In the genomic region with DNA sequence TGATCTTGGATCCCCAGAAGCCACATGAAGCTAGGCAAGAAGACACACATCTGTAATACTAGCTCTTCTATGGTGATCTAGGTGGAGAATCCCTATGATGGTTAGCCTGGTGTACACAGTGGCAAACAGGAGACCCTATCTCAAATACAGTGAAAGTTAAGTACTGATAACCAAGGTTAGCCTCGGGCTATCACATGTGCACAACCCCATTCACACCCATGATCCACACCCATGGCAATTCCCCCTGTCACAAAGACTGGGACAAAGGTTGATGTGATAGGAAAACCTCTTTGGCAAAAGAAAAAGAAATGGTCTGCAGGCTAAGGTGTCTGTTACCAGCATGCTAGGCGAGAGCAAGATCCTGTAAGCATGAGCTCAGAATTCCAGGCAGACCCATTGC, we compare ENCODE assay signal across 30 mouse cellular contexts. TPM values are rescaled to one million over a fixed set of nuclear protein-coding genes. Genes with fewer than 3 reads are reported as not detected.
"Had no signal": no experiment of that assay in that cellular context is flagged by ENCODE, and none has a peak within 500 bp of the region (broad histone marks: within the 10 kb centered on the region; RNA-seq: fewer than 3 reads in every experiment).

No protein-coding gene starts in this region.

- H3K9ac ChIP-seq: embryonic facial prominence, embryonic 12.5 days; embryonic facial prominence, embryonic 13.5 days; embryonic facial prominence, embryonic 15.5 days; forebrain, embryonic 12.5 days; forebrain, embryonic 13.5 days; forebrain, embryonic 15.5 days; forebrain, postnatal 0 days had no signal

- DNase-seq: cerebellum, adult 2 months; cerebellum, adult 8-10 months; cerebellum, adult 9-10 months; cerebellum, adult 9-11 months; cerebellum, postnatal 10 days; cerebellum, postnatal 14 days; cerebellum, postnatal 25 days; cerebellum, postnatal 36 days; embryo, embryonic 11 days; forebrain, postnatal 0 days; gastrocnemius, adult 2 months; gastrocnemius, postnatal 10 days; gastrocnemius, postnatal 14 days; gastrocnemius, postnatal 25 days; gastrocnemius, postnatal 36 days; heart, adult 11 months; heart, adult 18-20 months had no signal

- H3K36me3 ChIP-seq: embryonic facial prominence, embryonic 10.5 days; embryonic facial prominence, embryonic 12.5 days; embryonic facial prominence, embryonic 13.5 days; embryonic facial prominence, embryonic 15.5 days; forebrain, embryonic 10.5 days; forebrain, embryonic 12.5 days; forebrain, embryonic 15.5 days had no signal

- ATAC-seq: forebrain, embryonic 13.5 days; forebrain, embryonic 14.5 days; forebrain, embryonic 15.5 days; forebrain, embryonic 16.5 days; forebrain, postnatal 0 days had no signal

- H3K27ac ChIP-seq: embryonic facial prominence, embryonic 10.5 days; embryonic facial prominence, embryonic 12.5 days; embryonic facial prominence, embryonic 13.5 days; embryonic facial prominence, embryonic 15.5 days; forebrain, embryonic 10.5 days; forebrain, embryonic 12.5 days; forebrain, embryonic 13.5 days; forebrain, embryonic 15.5 days; gastrocnemius, adult 2 months had no signal

- H3K4me3 ChIP-seq: embryonic facial prominence, embryonic 10.5 days; embryonic facial prominence, embryonic 12.5 days; embryonic facial prominence, embryonic 13.5 days; embryonic facial prominence, embryonic 15.5 days; erythroblast, embryonic 14.5 days; forebrain, embryonic 10.5 days; forebrain, embryonic 12.5 days; forebrain, embryonic 13.5 days; forebrain, embryonic 15.5 days; gastrocnemius, adult 2 months had no signal

- H3K4me1 ChIP-seq: embryonic facial prominence, embryonic 12.5 days; embryonic facial prominence, embryonic 13.5 days; embryonic facial prominence, embryonic 15.5 days; forebrain, embryonic 12.5 days; forebrain, embryonic 13.5 days; forebrain, embryonic 15.5 days had no signal

- H3K4me2 ChIP-seq: embryonic facial prominence, embryonic 12.5 days; embryonic facial prominence, embryonic 13.5 days; embryonic facial prominence, embryonic 15.5 days; forebrain, embryonic 12.5 days; forebrain, embryonic 13.5 days; forebrain, embryonic 15.5 days had no signal

- H3K9me3 ChIP-seq: embryonic facial prominence, embryonic 10.5 days; embryonic facial prominence, embryonic 12.5 days; embryonic facial prominence, embryonic 13.5 days; embryonic facial prominence, embryonic 15.5 days; forebrain, embryonic 10.5 days; forebrain, embryonic 12.5 days; forebrain, embryonic 13.5 days; forebrain, embryonic 15.5 days had no signal

- H3K27me3 ChIP-seq: embryonic facial prominence, embryonic 12.5 days; embryonic facial prominence, embryonic 13.5 days; embryonic facial prominence, embryonic 15.5 days; forebrain, embryonic 12.5 days; forebrain, embryonic 13.5 days; forebrain, embryonic 15.5 days had no signal

RNA-seq across cellular contexts. Expression of gene Gucy1b2, which starts 16.0 kb away (rescaled TPM):
- polyA plus RNA-seq: embryonic facial prominence, embryonic 10.5 days; embryonic facial prominence, embryonic 11.5 days; erythroblast, embryonic 14.5 days; gonadal fat pad, adult 2 months had no signal
